Mouse (Mus musculus): ENCODE measurements around the gene Plch2. TPM values are rescaled to one million over a fixed set of nuclear protein-coding genes. Genes with fewer than 3 reads are reported as not detected.
A peak's percentile ranks its signal among the peaks of the same experiment; 100 is the strongest.

Gene Plch2
- polyA plus RNA-seq, 2 experiments = 0.04 to 0.09 TPM

DNA sequence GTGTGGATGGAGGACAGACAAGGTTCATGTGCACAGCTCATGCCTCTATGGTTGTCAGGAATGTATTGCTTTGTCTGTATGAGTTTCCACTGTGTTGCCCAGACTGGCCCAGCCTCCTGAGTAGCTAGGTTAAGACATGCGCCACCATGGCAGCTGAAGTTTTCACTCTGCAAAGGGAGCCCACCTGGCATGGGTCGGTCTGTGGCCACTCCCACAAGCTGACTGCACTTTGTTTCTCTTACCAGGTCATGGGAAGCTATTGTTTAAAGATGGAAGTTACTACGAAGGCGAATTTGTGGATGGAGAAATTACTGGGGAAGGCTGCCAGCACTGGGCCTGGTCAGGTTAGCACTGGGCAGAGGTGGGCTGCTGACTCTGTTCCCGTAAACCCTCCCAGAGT, 32.7 kb upstream of the Plch2 start:
- no peak overlapping the region for H3K4me2 ChIP-seq (ENCODE audit: low read depth)
- no peak for DNase-seq (ENCODE audit: low read depth in 3 of 3, low spot score in 3 of 3)
- ATAC-seq (ENCODE audit: insufficient read depth) = no peak
- no peaks in the 10 kb centered on the region for H3K9me3 ChIP-seq (ENCODE audit: control insufficient read depth, low read length)
- H3K4me1 ChIP-seq (replicated peaks; ENCODE audit: control insufficient read depth in 2 of 2, insufficient read depth in 2 of 2, low read length in 1 of 2) = peaks cover 17% of the 10 kb centered on the region in 2 experiments
- H3K27ac ChIP-seq = no peak overlapping the region
- H3K9ac ChIP-seq (replicated peaks) = no peak overlapping the region
- H3K4me3 ChIP-seq (ENCODE audit: insufficient read depth in 1 of 2, low read depth in 2 of 2, low read length in 2 of 2) = no peak overlapping the region
- WGBS (ENCODE audit: insufficient replicate concordance) = 82% methylated on average over 5 of the region's 5 CpGs
- no peak for TF ChIP-seq EP300 (IDR thresholded peaks at IDR 0.05; ENCODE audit: low read depth)
- no peak for TF ChIP-seq CTCF (IDR thresholded peaks at IDR 0.05; ENCODE audit: low read depth)
- no peaks in the 10 kb centered on the region for H3K36me3 ChIP-seq (replicated peaks; ENCODE audit: control insufficient read depth, insufficient read depth, low read depth)
- no peaks in the 10 kb centered on the region for H3K27me3 ChIP-seq (ENCODE audit: control insufficient read depth, insufficient read depth, low read length)

DNA sequence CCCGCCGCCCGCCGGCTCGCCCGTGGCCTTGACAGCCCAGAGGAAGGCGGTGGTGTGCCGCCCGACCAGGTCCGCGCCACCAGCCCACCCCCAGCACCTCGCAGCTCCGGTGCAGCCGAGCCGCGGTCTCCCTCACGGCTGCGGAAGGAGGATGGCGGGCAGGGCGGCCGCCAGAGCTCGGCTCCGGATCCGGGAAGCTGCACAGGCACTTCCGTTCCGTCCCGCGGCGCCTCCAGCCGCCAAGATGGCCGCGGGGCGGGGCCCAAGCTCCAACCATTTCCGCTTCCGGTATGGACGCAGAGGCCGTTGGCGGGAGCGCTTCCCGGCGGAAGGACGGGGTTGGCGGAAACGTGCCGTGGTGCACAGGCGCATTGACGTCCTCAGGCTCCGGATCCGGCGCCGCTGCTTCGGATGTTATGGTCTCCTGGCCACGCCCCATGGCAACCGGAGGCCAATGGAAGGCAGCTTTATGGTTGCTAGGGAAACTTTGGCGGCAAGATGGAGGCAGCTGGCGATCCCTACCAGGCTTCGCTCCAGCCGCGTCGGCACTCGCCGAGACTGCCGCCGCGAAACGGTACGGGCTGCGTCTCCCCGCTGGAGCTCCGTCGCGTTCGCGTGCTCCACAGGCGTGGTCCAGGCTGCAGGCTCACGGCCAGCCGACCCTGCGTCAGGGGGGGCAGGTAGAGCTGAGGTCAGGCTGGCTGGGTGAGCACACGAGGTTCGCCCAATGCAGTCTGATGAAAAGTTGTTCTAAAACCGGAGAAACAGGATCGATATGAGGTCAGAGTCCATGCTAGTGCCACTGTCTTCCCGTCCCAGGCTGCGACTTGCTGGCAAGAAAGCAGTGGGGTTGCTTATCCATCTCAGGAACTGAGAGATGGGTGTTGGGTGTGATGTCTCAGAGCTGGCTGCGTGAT, 29.8 kb upstream of the Plch2 start, which contains the start of the genes Rer1 and Morn1:
Gene Rer1, minus strand, starts transcription at position 275 of the 917 bp plus-strand sequence.
Gene Morn1, plus strand, starts transcription at position 470 of the 917 bp plus-strand sequence.
- H3K4me1 ChIP-seq (replicated peaks; ENCODE audit: control insufficient read depth in 2 of 2, insufficient read depth in 2 of 2, low read length in 1 of 2) = peaks cover 18 to 20% of the 10 kb centered on the region in 2 experiments
- peak within 1 kb of the TSS; percentile 88 to 100 for H3K4me3 ChIP-seq (ENCODE audit: insufficient read depth in 1 of 2, low read depth in 2 of 2, low read length in 2 of 2)
- TF ChIP-seq CTCF (IDR thresholded peaks at IDR 0.05; ENCODE audit: low read depth) (no peak), EP300 (IDR thresholded peaks at IDR 0.05; ENCODE audit: low read depth) (no peak; the same call in 1 of the 2 replicates)
- ATAC-seq (ENCODE audit: insufficient read depth) (peak; percentile 97), DNase-seq (ENCODE audit: low read depth in 3 of 3, low spot score in 3 of 3) (peak; percentile 98 to 99 (median 99))
- peak within 1 kb of the TSS; percentile 92 for H3K4me2 ChIP-seq (ENCODE audit: low read depth)
- peak within 1 kb of the TSS; percentile 67 for H3K27ac ChIP-seq
- peaks cover 14% of the 10 kb centered on the region for H3K36me3 ChIP-seq (replicated peaks; ENCODE audit: control insufficient read depth, insufficient read depth, low read depth)
- H3K27me3 ChIP-seq (ENCODE audit: control insufficient read depth, insufficient read depth, low read length) = no peaks in the 10 kb centered on the region
- no peaks in the 10 kb centered on the region for H3K9me3 ChIP-seq (ENCODE audit: control insufficient read depth, low read length)
- under 1% methylated on average over 83 of the region's 85 CpGs for WGBS (ENCODE audit: insufficient replicate concordance)
- peak within 1 kb of the TSS; percentile 84 for H3K9ac ChIP-seq (replicated peaks)

DNA sequence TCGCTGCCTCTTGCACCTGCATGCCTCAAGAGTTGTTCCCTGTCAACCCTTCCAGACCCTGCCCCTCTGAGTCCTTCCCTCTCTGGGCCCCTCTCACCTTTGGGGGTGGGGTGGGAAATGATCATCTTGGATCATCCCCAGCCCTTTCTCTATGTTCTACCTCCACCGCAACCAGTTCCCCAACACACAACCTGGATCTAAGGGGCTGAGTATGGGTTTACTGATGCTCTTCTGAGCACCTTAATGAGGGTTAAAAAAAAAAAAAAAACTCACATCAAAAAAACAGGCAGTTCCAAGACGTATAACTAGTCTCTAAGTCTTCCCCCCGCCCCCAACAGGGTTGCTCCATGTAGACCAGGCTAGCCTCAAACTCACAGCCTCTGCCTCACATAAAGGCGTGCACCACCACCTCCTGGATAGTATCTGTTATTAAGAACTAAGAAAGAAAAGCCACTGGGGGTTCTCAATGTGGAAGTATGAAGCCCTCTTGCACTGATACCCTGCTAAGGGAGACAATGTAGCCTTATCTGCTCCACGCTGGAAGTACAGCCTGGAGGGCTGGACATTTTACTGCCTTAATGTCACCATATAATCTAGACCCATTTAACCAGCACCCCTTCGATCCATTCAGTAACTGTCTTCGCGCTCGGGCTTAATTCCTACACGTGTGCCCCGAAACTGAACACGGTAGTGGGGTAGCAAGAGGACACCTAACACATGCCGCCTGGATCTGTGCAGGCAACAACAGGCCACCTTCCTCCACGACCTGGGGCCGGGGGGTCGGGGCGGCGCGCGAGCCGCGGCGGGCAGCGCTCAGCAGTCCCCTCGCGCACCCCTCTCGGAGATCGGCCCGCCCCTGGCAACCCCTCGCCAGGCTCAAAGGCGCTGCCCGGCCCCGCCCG, 28.9 kb upstream of the Plch2 start:
- DNase-seq (ENCODE audit: low read depth in 3 of 3, low spot score in 3 of 3) = peak in 1 of 3 experiments; percentile 17
- Histone ChIP-seq H3K36me3 (replicated peaks; ENCODE audit: control insufficient read depth, insufficient read depth, low read depth) (peaks cover 21% of the 10 kb centered on the region), H3K4me3 (ENCODE audit: insufficient read depth in 1 of 2, low read depth in 2 of 2, low read length in 2 of 2) (peak overlapping the region; percentile 88 to 100), H3K27me3 (ENCODE audit: control insufficient read depth, insufficient read depth, low read length) (no peaks in the 10 kb centered on the region), H3K4me2 (ENCODE audit: low read depth) (peak overlapping the region; percentile 92), H3K9me3 (ENCODE audit: control insufficient read depth, low read length) (no peaks in the 10 kb centered on the region), H3K4me1 (replicated peaks; ENCODE audit: control insufficient read depth in 2 of 2, insufficient read depth in 2 of 2, low read length in 1 of 2) (peaks cover 18 to 20% of the 10 kb centered on the region in 2 experiments), H3K9ac (replicated peaks) (peak overlapping the region; percentile 84), H3K27ac (peak overlapping the region; percentile 67)
- 5% methylated on average over 35 of the region's 35 CpGs for WGBS (ENCODE audit: insufficient replicate concordance)
- TF ChIP-seq CTCF (IDR thresholded peaks at IDR 0.05; ENCODE audit: low read depth) (no peak), EP300 (IDR thresholded peaks at IDR 0.05; ENCODE audit: low read depth) (no peak)
- peak; percentile 81; the same call in 1 of the 2 replicates for ATAC-seq (ENCODE audit: insufficient read depth)

DNA sequence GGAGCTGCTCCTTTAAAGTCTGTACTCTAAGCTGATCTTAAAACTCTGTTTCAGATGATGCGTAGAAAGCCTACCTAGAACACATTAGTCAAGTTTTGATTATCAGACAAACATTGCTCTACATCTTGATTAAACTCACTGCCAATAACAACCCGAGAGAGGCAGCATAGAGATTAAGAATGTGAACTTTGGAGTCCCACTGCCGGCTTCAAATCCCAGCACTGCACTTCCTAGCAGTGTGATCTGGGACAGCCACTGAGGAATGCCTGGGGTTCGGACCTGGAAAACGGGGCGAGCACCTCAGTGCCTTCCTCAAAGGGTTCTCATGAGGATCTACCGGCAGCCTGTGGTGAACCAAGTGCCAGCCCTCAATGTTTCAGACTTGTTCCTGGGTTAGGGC, 27.8 kb upstream of the Plch2 start:
- no peak for DNase-seq (ENCODE audit: low read depth in 3 of 3, low spot score in 3 of 3)
- TF ChIP-seq CTCF (IDR thresholded peaks at IDR 0.05; ENCODE audit: low read depth) = no peak
- TF ChIP-seq EP300 (IDR thresholded peaks at IDR 0.05; ENCODE audit: low read depth) = no peak
- H3K27ac ChIP-seq = no peak overlapping the region
- WGBS (ENCODE audit: insufficient replicate concordance) = 72% methylated on average over 7 of the region's 7 CpGs
- H3K9ac ChIP-seq (replicated peaks) = 0 out of 2 replicates have a peak overlapping the region, but pooled peaks have one; percentile 33
- H3K4me1 ChIP-seq (replicated peaks; ENCODE audit: control insufficient read depth in 2 of 2, insufficient read depth in 2 of 2, low read length in 1 of 2) = peaks cover 18 to 20% of the 10 kb centered on the region in 2 experiments
- no peak overlapping the region; a peak in 2 of 4 replicates for H3K4me3 ChIP-seq (ENCODE audit: insufficient read depth in 1 of 2, low read depth in 2 of 2, low read length in 2 of 2)
- H3K4me2 ChIP-seq (ENCODE audit: low read depth) = peak overlapping the region; percentile 92
- ATAC-seq (ENCODE audit: insufficient read depth) = no peak
- H3K27me3 ChIP-seq (ENCODE audit: control insufficient read depth, insufficient read depth, low read length) = no peaks in the 10 kb centered on the region
- H3K36me3 ChIP-seq (replicated peaks; ENCODE audit: control insufficient read depth, insufficient read depth, low read depth) = peaks cover 31% of the 10 kb centered on the region
- H3K9me3 ChIP-seq (ENCODE audit: control insufficient read depth, low read length) = no peaks in the 10 kb centered on the region

Measured in liver, embryonic 14.5 days (tissue).